Mouse (Mus musculus) kidney, postnatal 0 days (tissue): ENCODE results near the gene Ankrd66. TPM values are rescaled to one million over a fixed set of nuclear protein-coding genes. Genes with fewer than 3 reads are reported as not detected.

ENCODE experiments used
- ATAC-seq: fragments of 200-750 bp; cut with Nextera tagmentation; replicated peaks from 2 replicates; pipeline ENCODE4 v1.8.0; 2017; ENCODE audit warnings: low read depth, moderate number of reproducible peaks, moderate TSS enrichment, moderate library complexity; ENCODE audit not compliant: low FRiP score
- DNase-seq: peaks from one replicate; pipeline ENCODE4 v3.0.0-alpha.2; 2016; ENCODE audit warnings: low spot score
- H3K27ac ChIP-seq: fragments of 300-500 bp; sonication (generic); 2 replicates; pipeline ENCODE4 v1.5.1; 2014; ENCODE audit warnings: mild to moderate bottlenecking
- H3K27me3 ChIP-seq: fragments of 300-500 bp; sonication (generic); 2 replicates; pipeline ENCODE4 v1.6.1; 2014; ENCODE audit warnings: low read length, mixed read lengths; ENCODE audit not compliant: insufficient read depth
- H3K36me3 ChIP-seq: fragments of 300-500 bp; sonication (generic); 2 replicates; pipeline ENCODE4 v1.6.1; 2014; ENCODE audit warnings: low read length, mixed read lengths; ENCODE audit not compliant: insufficient read depth
- H3K4me1 ChIP-seq: fragments of 300-500 bp; sonication (generic); replicated peaks from 2 replicates; pipeline ENCODE4 v1.6.1; 2014; ENCODE audit warnings: antibody characterized with exemption, low read length, mixed read lengths; ENCODE audit not compliant: insufficient read depth
- H3K4me2 ChIP-seq: fragments of 300-500 bp; sonication (generic); 2 replicates; pipeline ENCODE4 v1.6.1; 2014; ENCODE audit warnings: mild to moderate bottlenecking, low read length, moderate library complexity, mixed read lengths
- H3K4me3 ChIP-seq: fragments of 300-500 bp; sonication (generic); replicated peaks from 2 replicates; pipeline ENCODE4 v1.5.1; 2014; ENCODE audit warnings: low read depth, low read length
- H3K9ac ChIP-seq: fragments of 300-500 bp; sonication (generic); 2 replicates; pipeline ENCODE4 v1.6.1; 2014; ENCODE audit warnings: low read depth, low read length
- H3K9me3 ChIP-seq: fragments of 300-500 bp; sonication (generic); replicated peaks from 2 replicates; pipeline ENCODE4 v1.6.1; 2016; ENCODE audit warnings: low read length, inconsistent platforms, mixed read lengths
- CTCF ChIP-seq: IDR thresholded peaks from 2 replicates; pipeline ENCODE4 v1.5.1; 2016; ENCODE audit warnings: antibody characterized with exemption, low read depth, mild to moderate bottlenecking, moderate library complexity
- WGBS: fragments of 180-500 bp; shearing (Covaris S2); extraction: QIAGEN DNeasy Blood & Tissue Kit; methylation state at CpG from one replicate; pipeline ENCODE4 v1.1.7; 2014; 5-methylcytosine and 5-hydroxymethylcytosine counted together
- polyA plus RNA-seq: library from polyadenylated mRNA; unstranded; fragments of >200 nt; fragmentation: Nextera tagmentation; extraction: Ambion mirVana; gene quantifications from 2 replicates; pipeline ENCODE4 v1.2.1, GENCODE M21; 2015

The Ankrd66 gene
- polyA plus RNA-seq, 1 experiment from 2014 or later = 0.46 TPM

DNA sequence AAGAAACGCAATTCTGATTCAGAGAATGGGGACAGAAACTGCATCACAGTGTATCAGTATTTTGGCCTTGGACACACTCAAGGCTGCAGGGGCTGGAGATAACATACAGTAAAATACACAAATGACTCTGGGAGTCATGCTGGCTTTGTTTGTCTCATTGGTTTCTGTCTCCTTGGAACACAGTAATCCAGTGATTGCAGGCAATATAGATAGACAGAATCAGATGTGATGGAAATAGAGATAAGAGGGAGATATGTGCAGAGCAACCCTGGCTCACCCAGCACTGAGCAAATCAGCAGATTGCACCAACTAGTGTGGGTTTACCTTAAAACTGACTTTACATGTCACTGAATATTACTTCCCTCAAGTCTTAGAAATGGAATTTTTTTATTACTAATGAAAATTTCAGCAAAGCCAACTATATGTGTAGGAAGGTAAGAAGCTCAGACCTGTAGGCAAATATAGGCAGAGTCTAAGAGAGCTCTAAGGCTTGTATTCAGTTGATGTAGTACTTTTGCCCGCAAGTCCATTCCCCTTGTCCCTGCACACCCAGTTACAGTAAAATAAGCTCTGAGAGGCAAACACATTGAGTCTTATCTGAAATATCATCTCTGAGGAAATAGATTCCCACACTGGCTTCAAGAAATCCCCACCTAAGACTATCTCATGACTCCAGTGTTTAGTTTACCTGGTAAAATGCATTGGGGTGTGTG, 54.8 kb downstream of the Ankrd66 start:
- Histone ChIP-seq H3K4me1 (no peaks in the 10 kb centered on the region), H3K4me2 (no peak overlapping the region), H3K27me3 (no peaks in the 10 kb centered on the region), H3K9ac (no peak overlapping the region), H3K27ac (no peak overlapping the region), H3K4me3 (no peak overlapping the region), H3K36me3 (no peaks in the 10 kb centered on the region), H3K9me3 (no peaks in the 10 kb centered on the region)
- ATAC-seq (no peak), DNase-seq (no peak)
- 93% methylated on average over 2 of the region's 2 CpGs for WGBS
- TF ChIP-seq CTCF = no peak

DNA sequence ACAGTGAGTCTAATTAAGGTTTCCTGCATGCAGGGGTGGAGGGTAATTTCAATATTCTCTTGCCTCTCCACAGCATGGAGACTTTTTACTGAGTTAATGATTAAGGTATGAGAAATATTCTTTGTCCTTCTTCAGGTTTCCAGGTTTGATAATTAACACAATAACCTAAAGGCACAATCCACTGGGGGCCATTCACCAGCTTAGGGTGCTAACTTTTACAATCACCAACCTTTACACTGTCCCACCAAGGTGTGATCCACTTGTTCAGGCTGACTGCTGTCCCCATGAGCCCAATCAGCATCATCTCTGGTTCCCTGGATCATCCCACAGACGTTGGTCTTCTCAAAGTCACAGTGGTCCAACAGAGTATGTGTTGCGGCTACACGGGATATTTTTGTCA, 57.5 kb downstream of the Ankrd66 start:
- H3K4me1 ChIP-seq = no peaks in the 10 kb centered on the region
- no peak overlapping the region for H3K9ac ChIP-seq
- H3K27me3 ChIP-seq = no peaks in the 10 kb centered on the region
- no peak overlapping the region for H3K27ac ChIP-seq
- H3K9me3 ChIP-seq = no peaks in the 10 kb centered on the region
- DNase-seq (no peak), ATAC-seq (no peak)
- no peak overlapping the region for H3K4me3 ChIP-seq
- no peaks in the 10 kb centered on the region for H3K36me3 ChIP-seq
- 63% methylated on average over 3 of the region's 3 CpGs for WGBS
- TF ChIP-seq CTCF = no peak
- H3K4me2 ChIP-seq = no peak overlapping the region

Other genes with a start within 250 kb of the Ankrd66 start
- gene Adgrf5, start 183.2 kb downstream of the Ankrd66 start, polyA plus RNA-seq = 15.4 and 17.3 TPM in 2 replicates
- 126 and 133 TPM in 2 replicates for gene Mep1a, start 40.8 kb downstream of the Ankrd66 start, polyA plus RNA-seq
- gene Pla2g7, start 24.5 kb upstream of the Ankrd66 start, polyA plus RNA-seq = 80.3 and 88.8 TPM in 2 replicates
- 0.26 and 0.58 TPM in 2 replicates for gene Tdrd6, start 86.7 kb upstream of the Ankrd66 start, polyA plus RNA-seq
- 6.8 and 7.3 TPM in 2 replicates for gene Slc25a27, start 123.6 kb upstream of the Ankrd66 start, polyA plus RNA-seq
- gene Cyp39a1, start 123.8 kb upstream of the Ankrd66 start, polyA plus RNA-seq = 24.0 and 25.0 TPM in 2 replicates